Mouse (Mus musculus) spleen, adult 12 weeks (tissue): ENCODE data around the gene Gm49361.
"Not testable (repeated sequence)": the region's sequence is repeated elsewhere in the genome, so short reads cannot be mapped to it uniquely, and the experiment has no call there.

Experiments
- DNase-seq: peaks from one replicate; pipeline ENCODE4 v3.0.0; 2022; ENCODE audit warnings: low spot score

The Gm49361 gene

DNA sequence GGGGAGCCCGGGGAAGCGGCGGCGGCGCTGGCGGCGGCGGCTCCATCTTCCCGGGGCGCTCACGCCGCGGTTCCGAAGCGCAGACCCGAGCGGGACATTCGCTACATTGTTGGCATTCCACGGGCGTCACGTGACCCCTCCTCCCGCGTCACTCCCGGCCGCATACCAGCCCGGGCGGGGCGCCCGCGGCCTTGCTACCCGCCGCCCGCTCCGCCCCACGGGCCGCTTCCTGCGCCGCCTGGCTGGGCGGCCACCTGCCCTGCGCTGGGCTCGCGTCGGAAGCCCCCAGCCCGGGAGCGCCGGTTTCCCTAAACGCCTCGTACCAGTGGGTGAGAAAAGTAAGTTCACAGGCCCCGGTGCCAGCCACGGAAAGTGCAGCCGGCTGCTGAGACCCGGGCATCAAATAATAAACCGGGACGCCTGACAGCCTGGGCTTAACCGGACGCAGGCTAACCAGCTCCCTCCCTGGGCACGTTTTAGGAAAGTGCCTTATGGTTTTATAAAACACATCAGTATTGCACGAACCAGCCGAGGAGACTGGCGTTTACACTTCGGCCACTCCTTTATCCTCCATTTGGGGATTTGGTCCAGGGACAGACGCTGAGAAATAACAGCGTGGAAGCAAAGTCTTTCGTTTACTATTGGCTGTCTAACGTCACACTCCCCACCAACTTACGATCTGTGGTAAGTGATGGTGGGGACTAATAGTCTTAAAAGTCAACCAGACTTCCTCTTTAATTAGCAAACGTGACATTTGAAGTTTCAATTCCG lies at the start of gene Gm49361:
Gene Gm49361 (minus strand): TSS at position 103 of the 771 bp plus-strand sequence.
- DNase-seq: peak; percentile 81

DNA sequence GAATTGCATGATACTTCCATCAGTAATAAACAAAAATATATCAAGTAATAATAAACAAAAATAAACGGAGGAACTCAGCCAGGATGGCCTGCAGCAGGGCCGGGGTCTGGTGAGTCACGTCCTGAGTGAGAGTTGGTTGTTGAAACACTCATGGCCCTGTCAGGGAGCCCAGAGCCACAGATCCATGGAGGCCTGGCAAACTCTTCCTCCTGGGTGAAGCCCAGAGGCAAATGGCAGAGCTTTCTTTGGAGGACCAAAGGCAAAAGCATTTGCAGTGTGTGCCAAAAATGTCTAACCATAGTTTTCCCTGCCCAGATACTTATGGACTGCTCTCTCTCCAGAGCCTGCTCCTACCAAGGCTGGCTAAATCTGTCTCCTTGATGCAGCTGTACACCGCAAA lies 45.3 kb upstream of the Gm49361 start:
- no peak for DNase-seq

DNA sequence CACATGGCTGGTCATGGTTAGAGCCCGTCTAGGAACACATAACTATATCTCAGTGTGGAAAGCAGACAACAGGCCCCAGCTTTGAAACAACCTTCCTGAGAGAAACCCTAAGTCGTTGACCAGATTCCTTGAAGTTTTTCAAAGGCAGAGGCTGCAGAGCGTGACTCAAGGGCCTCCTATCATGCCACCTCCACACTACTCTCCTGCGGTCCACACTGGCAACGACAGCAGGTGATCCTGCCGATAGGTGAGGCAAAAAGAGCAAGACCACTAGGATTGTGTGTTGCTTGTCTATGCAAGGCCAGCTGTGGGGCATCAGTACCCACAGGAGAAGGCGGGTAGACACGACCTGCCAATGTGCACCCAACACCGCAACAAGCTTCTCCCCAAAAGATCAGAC lies 43.9 kb upstream of the Gm49361 start:
- DNase-seq: no peak

DNA sequence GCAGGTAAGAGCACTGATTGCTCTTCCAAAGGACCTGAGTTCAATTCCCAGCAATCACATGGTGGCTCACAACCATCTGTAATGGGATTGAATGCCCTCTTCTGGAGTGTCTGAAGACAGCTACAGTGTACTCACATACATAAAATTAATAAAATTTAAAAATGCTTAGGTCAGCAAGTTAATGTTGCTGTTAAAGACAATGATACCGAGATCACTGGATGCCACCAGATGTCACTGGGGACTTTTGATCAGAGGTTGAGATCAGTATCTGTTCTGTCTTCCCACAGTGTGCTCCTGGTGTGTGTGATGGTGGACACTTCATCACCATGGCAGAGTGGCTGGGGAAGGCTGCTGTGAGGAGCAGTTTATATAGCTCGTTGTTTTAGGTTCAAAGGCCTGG lies 43.4 kb upstream of the Gm49361 start:
- DNase-seq: no peak

DNA sequence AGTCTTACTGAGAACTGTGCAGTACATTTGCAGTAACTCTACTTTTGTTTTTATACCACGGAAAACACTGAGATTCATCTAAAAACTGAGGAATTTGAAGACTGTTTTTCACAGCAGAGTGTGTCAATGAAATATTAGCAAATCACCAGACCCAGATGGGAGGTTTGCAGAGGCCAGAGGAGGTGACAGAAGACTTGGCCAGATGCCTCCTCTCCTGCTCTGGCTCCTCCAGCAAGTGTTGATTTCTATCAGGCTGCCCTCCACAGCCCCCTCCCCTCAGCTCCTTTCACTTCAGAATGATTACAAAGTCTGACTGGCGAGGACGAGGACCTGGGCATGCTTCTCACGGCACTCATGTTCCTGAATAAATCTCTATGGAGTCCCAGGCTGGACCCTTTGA lies 41.5 kb upstream of the Gm49361 start:
- no peak for DNase-seq

DNA sequence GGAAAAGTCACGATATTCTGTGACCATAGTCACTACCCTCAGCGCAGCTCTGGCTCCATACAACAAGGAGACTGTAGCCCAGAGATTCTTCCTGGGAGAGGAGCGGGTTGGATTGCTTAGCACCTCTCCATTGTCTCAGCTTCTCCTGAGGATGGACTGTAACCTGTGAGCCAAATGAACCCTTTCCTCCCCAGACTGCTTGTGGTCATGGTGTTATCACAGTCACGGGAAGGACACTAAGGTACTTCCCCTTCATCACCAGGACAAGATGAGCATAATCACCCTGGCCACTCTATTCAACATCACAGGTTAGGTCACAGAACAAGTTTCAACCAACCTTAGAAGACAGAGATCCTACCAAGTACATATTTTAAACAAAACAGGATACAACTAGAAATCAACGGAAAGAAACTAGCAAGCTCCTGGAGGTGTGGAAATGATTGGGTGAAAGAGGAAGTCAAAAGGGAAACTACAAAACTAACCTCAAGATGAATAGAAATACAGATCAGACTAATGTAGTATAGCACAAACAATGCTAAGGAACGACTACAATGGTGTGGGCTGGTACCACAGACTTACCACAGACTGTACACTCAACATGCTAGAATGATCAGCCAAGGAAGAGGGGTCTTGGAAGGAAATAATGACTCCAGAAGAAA lies 26.4 kb upstream of the Gm49361 start:
- DNase-seq: no peak

DNA sequence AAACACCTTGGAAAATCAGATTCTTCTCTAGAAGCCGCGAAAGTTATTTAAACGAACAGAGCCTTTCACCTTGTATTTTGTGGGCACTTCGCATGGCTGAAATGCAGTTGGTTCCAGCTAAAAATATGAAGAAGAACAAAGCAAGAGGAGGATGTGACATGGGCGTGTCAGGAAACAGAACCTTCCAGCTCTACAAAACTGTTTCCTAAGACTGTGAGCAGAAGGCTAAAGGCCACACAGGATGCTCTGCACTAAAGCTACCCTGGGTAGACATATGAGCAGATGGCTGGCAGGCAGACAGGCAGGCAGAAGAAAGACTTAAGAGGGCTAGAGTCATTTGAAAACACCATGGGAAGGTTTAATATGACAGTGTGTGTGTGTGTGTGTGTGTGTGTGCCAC lies 23.2 kb upstream of the Gm49361 start:
- no peak for DNase-seq

DNA sequence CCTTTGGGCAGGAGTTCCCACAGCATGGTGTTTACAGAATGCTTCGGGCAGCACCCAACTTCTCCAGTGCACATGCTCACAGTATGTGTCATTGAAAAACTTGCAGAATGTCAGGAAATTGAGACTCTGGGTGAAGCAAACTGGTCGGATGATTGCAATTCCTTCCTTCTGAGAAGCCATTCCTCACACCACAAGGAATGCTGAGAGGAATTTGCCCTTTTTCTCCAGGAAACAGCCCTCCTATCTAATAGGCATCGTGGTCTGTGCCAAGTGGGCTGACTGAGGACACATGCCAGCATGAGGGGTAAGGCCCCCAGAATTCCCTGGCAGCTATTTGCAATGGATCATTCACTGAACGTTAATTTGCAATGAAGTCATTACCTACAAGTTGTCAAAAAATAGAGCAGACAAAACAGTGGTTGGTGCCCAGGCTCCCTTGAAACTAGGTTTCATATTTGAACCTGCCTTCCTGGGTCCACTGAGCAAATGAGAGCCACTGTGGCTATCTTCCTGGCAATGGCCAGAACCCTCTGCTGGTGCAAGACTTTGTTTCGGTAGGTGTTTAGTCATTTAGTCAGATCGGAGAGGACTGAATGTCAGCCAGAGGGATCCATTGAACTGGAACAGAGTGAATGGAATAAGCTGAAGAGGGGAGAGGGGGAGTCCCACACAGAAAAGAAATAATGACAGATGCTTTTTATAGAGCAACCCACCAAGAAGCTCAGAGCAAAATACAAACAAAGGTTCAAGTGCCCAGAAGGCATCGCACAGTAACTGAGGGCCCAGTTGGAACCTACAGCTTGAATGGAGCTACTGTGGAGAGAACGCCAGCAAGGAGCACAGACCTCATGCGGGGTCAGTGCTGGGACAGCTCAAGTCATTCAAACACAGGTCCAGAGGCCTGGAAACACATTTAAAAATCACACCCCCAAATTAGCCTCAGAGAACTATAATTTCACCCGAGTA lies 14.8 kb upstream of the Gm49361 start:
- DNase-seq: no peak

DNA sequence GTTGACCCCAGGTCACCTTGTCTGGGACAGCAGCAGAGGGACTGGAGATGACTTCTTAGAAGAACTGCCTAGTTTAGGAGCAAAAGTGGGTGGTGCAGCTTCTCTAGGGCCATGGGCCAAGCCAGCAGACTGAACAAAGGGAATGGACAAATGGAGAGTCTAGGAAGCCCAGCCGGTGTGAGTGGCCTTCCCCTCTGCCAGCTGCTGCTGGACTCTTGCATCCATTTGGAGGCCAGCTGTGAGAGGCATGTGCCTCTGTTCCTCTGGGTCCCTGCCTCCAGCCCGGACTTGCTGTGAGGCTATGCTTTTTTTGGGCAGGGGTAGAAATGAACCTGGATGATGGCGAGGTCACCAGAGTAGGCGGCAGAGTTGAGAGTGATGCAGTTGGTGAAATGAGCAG lies 12.3 kb upstream of the Gm49361 start, which contains the start of gene Lats2:
Gene Lats2 (minus strand): TSS at position 152 of the 400 bp plus-strand sequence.
- no peak for DNase-seq

DNA sequence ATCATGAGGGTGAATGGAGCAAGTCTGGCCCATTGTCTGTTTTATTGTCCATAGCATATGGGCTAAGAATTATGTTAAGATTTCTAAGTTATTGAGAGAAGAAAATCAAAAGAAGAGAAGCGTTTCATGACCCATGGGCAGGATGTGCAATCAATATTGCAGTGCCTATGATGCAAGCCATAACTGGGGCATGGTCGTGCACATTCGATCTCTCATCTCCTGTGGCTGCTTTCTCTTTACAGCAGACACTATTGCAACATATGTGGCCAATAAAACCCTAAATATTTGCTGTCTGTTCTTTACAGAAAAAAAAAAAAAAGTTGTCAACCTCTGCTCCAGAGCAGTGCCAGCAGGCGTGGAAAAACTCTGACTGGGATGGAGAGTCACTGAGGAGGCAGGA lies 10.2 kb upstream of the Gm49361 start:
- no peak for DNase-seq

DNA sequence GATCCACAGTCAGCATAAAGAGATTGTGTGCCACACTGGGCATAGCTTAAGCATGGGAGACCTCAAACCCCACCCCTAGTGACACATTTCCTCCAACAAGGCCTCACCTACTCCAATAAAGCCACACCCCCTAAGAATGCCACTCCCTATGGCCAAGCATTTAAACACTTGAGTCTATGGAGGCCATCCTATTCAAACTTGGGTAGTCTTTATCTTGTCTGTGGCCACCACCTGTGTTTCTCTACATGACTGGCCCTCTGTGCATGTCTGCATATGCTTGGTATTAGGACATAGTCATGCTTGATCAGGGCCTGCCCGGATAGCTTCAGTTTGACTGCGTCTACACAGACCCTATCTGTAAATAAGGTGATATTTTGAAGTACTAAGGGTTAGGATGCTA lies 9.8 kb upstream of the Gm49361 start:
- no peak for DNase-seq

DNA sequence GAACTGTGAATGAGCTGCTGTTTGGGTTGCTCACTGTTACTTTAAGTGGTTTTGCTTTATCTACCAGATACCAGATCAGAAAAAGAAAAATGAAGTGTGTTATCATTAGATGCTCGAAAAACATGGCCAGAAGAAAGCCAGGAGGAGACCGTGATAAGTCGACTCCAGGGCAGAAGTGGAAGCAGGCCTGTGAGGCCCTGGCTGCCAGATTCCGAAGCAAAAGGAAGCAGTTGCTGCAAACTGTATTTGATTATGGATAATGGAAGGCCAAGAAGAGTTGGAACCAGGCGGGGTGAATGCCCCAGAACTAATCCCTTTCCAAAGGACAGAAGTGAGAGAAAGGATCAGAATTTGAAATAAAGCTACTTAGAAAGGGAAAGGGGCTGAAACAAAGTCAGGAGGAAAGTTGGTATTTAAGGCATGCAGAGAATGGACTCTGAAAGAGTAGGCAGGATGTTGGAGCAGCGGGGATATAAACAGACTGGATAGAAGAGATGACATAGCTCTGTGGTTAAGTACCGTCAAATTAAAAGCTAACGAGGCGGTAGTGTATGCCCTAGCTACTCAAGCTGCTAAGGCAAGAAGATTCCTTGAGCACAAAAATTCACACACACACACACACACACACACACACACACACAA lies 7.6 kb upstream of the Gm49361 start:
- DNase-seq: no peak

DNA sequence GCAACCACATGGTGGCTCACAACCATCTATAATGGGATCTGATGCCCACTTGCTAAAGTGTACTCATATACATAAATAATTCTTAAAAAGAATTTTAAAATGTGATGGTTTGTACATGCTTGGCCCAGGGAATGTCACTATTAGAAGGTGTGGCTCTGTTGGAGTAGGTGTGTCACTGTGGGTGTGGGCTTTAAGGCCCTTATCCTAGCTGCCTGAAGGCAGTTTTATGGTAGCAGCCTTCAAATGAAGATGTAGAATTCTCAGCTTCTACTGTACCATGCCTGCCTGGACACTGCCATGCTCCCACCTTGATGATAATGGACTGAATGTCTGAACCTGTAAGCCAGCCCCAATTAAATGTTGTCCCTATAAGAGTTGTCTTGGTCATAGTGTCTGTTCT lies 5.1 kb upstream of the Gm49361 start:
- DNase-seq: not testable (repeated sequence)

DNA sequence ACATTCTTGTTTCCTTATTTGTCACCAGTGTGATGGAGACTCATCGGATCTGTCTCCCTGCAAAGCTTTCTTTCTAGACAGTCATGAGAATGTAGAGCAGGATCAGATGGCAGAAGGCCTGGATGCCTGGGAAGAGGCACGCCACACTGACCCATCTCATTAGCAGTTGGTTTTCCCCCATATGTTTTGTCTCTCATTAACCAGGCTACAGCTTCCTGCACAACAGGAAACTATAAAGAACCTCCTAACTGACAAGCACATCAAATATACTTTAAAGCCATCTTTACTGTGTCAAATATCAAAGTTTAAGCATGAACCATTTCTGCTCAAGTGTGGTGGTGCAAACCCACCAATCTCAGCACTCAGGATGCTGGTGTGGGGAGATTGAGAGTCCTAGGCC lies 3.6 kb upstream of the Gm49361 start:
- DNase-seq: no peak

DNA sequence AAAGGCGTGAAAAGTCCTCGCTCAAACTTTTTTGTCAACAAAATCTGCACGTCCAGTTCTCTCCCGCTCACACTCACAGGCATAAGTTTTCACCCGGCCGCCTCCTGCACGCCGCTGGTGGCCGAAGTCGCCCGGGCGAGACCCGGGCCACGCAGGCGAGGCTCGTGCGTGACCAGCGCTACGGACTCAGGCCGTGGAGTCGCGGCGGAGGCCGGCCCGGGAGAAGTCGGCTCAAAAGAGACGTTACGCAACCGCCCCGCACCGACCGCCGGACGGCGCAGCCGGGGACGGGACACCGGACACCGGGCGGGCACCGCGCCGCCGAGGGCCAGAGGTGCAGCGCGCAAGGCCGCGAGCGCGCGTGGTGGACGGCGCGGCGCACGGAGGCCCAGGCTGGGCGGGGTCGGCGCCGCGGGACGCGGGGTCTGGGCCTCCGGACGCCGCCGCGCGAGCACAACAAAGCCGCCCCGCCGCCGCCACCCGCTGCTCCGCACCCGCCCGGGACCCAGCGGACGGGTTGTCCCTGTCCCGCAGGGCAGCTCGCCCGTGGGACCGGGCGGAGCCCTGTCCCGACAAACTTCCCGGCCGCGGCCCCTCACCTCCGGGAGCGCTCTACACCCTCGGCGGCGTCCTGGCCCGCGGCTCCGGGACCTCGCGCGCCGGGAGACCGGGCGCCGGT lies 473 bp downstream of the Gm49361 start:
- DNase-seq: no peak

DNA sequence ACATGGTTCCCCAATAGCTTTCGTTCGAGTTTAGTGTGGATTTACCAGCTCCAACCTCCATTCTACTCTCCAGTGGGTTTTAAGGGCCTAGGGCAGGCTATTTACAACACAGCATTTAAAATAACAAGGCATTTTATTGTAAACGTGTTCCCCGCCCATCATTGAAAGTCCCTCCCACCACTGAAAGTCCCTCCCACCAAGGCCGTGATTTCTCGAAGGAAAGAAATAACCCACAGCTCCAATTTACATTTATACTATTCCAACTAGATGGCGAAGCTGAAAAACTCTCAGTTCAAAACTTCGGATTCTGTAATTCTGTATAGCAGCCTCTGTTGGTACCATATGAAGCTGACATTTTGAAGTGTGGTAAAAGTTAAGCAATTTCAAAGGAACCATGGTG lies 1.4 kb downstream of the Gm49361 start:
- no peak for DNase-seq

DNA sequence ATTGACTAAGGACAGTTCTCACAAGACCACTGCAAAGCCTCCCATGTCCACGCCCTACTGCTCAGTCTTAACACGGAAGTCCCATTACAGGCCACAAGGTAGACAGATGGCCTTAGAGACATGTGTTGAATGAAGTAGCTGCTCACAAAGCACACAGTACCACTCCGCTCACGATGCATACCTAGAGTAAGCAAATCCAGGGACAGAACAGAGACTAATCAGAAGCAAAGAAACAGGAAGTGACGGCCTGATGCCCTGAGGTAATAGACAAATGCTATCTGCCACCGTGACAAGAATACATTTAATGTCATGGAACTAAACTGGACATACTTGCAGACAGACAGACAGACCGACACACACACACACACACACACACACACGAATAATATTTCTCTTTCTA lies 5.3 kb downstream of the Gm49361 start:
- no peak for DNase-seq

DNA sequence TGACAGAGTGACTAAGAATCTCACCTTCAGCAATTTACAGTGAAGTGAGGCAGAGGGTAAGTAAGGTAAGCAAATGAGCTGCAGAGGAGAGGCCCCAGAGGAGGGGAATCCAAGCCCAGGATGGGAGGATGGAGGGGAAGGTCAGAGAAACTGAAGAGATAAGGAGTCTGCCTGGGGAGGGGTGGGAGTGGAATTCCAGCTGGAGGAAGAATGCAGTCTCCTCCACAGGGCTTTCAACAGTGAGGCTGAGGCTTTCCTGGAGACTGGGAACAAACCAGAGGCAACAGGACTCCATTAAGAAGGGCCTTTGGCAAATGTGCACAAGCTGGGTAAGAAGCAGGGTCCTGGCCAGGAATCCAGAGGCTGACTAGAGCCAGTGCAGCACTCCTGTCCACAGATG lies 8.8 kb downstream of the Gm49361 start:
- no peak for DNase-seq

DNA sequence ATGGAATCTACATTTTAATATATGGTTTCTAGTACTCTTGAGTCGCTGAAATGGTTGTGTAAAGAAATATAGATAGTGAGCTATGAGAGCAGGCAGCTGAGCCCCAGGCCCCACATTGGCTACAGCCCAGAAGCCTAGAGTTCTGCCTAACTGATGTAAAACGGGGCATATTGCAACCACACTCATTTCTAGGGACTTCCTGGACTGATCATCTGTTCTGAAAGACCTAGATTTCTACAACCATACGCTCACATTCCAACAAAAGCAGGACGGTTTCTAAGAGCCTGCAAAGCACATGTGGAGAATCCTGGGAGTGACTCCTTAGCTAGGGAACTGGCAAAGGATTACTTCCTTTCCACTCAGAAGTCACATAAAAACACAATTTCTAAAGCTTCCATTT lies 9.8 kb downstream of the Gm49361 start:
- no peak for DNase-seq

DNA sequence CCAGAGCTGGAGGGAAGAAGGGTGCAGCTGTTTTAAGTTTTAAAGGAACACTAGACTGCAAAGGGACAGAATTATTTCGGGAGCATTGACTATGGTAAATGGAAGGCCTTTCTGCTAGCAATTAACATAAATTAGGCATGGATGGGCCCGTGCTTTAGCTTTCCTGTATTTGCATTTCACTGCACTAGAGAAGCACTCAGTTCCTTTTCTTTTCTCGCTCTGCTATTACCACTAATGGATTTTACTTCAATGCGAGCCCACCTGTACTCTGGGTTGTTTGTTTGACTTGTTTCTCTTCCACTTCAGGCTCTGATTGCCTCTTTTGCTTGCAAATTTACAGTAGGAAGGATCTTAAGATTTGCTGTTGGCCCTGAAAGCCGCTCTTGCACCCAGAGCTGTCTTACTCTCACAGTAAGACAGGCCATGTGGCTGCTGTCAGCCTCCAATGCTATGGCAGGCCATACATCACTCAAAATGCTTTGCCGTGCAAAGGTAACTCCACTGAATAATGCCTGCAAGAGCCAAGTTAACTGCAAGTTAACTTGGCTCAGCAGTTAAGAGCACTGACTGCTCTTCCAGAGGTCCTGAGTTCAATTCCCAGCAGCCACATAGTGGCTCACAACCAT lies 13.1 kb downstream of the Gm49361 start:
- no peak for DNase-seq

DNA sequence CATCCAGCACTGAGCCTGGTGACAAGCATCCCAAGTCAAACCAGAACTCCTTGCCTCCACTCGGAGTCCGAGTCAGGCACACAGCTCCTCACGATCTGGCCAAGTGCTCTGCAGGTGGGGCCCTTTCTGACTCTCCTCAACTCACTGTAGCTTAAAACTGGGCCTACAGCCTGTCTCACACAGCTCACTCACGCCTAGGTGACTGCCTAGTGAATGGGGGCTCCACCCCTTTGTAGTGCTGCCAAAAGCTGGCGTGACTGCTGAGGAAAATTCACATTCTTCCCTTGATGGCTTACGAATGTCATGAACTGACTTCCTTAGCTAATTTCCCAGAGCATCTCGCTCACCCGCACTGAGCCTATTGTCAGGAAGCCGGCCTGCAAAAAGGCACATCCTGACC lies 15.4 kb downstream of the Gm49361 start:
- DNase-seq: no peak
